Mouse (Mus musculus): ENCODE measurements around the gene Fgd3.

Gene Fgd3

GRCm38 (mm10) chr13:49216220-49216552 is 103.9 kb downstream of the Fgd3 start:
- no peak for DNase-seq (ENCODE audit: low read depth, low spot score)

GRCm38 (mm10) chr13:49215504-49216219 is 104.4 kb downstream of the Fgd3 start, which contains the start of gene Card19:
Card19 (minus strand) TSS chr13:49216037.
- DNase-seq (ENCODE audit: low read depth, low spot score), result peak; percentile 95

- DNase-seq (ENCODE audit: low read depth, low spot score), result no peak
Observed at GRCm38 (mm10) chr13:49215128-49215503, 105.0 kb downstream of the Fgd3 start.

- DNase-seq (ENCODE audit: low read depth, low spot score), result no peak
Observed at GRCm38 (mm10) chr13:49214454-49214853, 105.7 kb downstream of the Fgd3 start.

- no peak for DNase-seq (ENCODE audit: low read depth, low spot score)
Observed at GRCm38 (mm10) chr13:49213531-49213932, 106.6 kb downstream of the Fgd3 start.

GRCm38 (mm10) chr13:49212711-49213500 is 107.2 kb downstream of the Fgd3 start:
- DNase-seq (ENCODE audit: low read depth, low spot score), result no peak

Data from ZHBTc4 (cell line).